Mouse (Mus musculus): Measurements from ENCODE around the gene Hoxa6. TPM values are rescaled to one million over a fixed set of nuclear protein-coding genes. Genes with fewer than 3 reads are reported as not detected.

The Hoxa6 gene
- polyA plus RNA-seq, 1 experiment from 2014 or later: 34.7 TPM

GRCm38 (mm10) chr6:52223939-52224760 lies 15.6 kb upstream of the Hoxa6 start:
- Histone ChIP-seq H3K4me3 (peak overlapping the region; percentile 82), H3K9me3 (no peaks in the 10 kb centered on the region), H3K27me3 (replicated peaks) (peaks cover 12% of the 10 kb centered on the region; the same call in 1 of the 2 replicates), H3K4me2 (replicated peaks) (peak overlapping the region; percentile 99), H3K4me1 (peaks cover 20% of the 10 kb centered on the region), H3K9ac (peak overlapping the region; percentile 100), H3K27ac (peak overlapping the region; percentile 90), H3K36me3 (no peaks in the 10 kb centered on the region)
- ATAC-seq (ENCODE audit: low FRiP score, low read depth): no peak
- 1% methylated on average over 24 of the region's 24 CpGs for WGBS

DNA sequence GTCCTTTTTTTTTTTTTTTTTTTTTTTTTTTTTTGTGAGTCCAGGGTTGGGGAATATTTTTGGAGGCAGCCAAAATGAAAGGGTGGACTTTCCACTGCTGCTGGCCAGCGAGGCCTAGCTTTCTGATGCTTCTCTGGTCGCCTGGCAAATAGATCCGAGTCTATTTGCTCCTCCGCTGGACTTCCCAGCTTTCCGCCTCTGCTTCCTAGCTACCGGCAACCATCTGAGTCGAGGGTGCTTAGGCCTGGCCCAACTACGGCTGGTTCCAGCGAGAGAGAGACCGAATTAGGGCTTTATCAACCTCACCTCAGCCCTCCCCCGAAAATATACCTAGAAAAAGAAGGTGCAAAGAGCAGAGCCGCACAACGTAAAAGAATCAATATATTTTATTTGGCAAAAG lies 14.2 kb upstream of the Hoxa6 start:
- peak overlapping the region; percentile 99 for H3K4me2 ChIP-seq (replicated peaks)
- ATAC-seq (ENCODE audit: low FRiP score, low read depth): no peak

GRCm38 (mm10) chr6:52221993-52222685 lies 13.6 kb upstream of the Hoxa6 start:
- Histone ChIP-seq H3K27ac (peak overlapping the region; percentile 99), H3K36me3 (no peaks in the 10 kb centered on the region), H3K4me2 (replicated peaks) (peak overlapping the region; percentile 99), H3K4me3 (peak overlapping the region; percentile 82), H3K9me3 (no peaks in the 10 kb centered on the region), H3K9ac (peak overlapping the region; percentile 100), H3K27me3 (replicated peaks) (peaks cover 12% of the 10 kb centered on the region; the same call in 1 of the 2 replicates), H3K4me1 (peaks cover 34% of the 10 kb centered on the region)
- WGBS: 2% methylated on average over 21 of the region's 21 CpGs
- ATAC-seq (ENCODE audit: low FRiP score, low read depth): peak; percentile 31

More for the DNA sequence above, 14.2 kb upstream of the Hoxa6 start:
- Histone ChIP-seq H3K27ac (peak overlapping the region; percentile 99), H3K4me1 (peaks cover 32% of the 10 kb centered on the region), H3K4me3 (peak overlapping the region; percentile 82), H3K9ac (peak overlapping the region; percentile 100), H3K36me3 (no peaks in the 10 kb centered on the region), H3K27me3 (replicated peaks) (peaks cover 12% of the 10 kb centered on the region; the same call in 1 of the 2 replicates), H3K9me3 (no peaks in the 10 kb centered on the region)
- WGBS: 6% methylated on average over 13 of the region's 13 CpGs

- no peaks in the 10 kb centered on the region for H3K9me3 ChIP-seq
- peaks cover 33% of the 10 kb centered on the region for H3K4me1 ChIP-seq
- peak within 1 kb of the TSS; percentile 99 for H3K27ac ChIP-seq
- peak; percentile 55 for ATAC-seq (ENCODE audit: low FRiP score, low read depth)
- H3K4me2 ChIP-seq (replicated peaks): peak within 1 kb of the TSS; percentile 99
- peaks cover 9% of the 10 kb centered on the region; the same call in 1 of the 2 replicates for H3K27me3 ChIP-seq (replicated peaks)
- H3K9ac ChIP-seq: peak within 1 kb of the TSS; percentile 100
- no peaks in the 10 kb centered on the region for H3K36me3 ChIP-seq
- peak within 1 kb of the TSS; percentile 82 for H3K4me3 ChIP-seq
- under 1% methylated on average over 46 of the region's 46 CpGs for WGBS
Observed at GRCm38 (mm10) chr6:52221337-52221992, 12.9 kb upstream of the Hoxa6 start, which contains the start of gene Hoxa7. Gene Hoxa7 (minus strand): TSS chr6:52221854.

GRCm38 (mm10) chr6:52220865-52221310 lies 12.4 kb upstream of the Hoxa6 start:
- WGBS: under 1% methylated on average over 12 of the region's 12 CpGs
- H3K36me3 ChIP-seq: no peaks in the 10 kb centered on the region
- peak overlapping the region; percentile 82 for H3K4me3 ChIP-seq
- peaks cover 8% of the 10 kb centered on the region; the same call in 1 of the 2 replicates for H3K27me3 ChIP-seq (replicated peaks)
- no peaks in the 10 kb centered on the region for H3K9me3 ChIP-seq
- peak overlapping the region; percentile 99 for H3K27ac ChIP-seq
- peaks cover 33% of the 10 kb centered on the region for H3K4me1 ChIP-seq
- peak overlapping the region; percentile 100 for H3K9ac ChIP-seq
- peak overlapping the region; percentile 99 for H3K4me2 ChIP-seq (replicated peaks)
- no peak for ATAC-seq (ENCODE audit: low FRiP score, low read depth)

GRCm38 (mm10) chr6:52220003-52220864 lies 11.7 kb upstream of the Hoxa6 start:
- no peak for ATAC-seq (ENCODE audit: low FRiP score, low read depth)
- peaks cover 34% of the 10 kb centered on the region for H3K4me1 ChIP-seq
- H3K27me3 ChIP-seq (replicated peaks): 0 out of 2 replicates have a peak, but pooled peaks cover under 1% of the 10 kb centered on the region
- H3K27ac ChIP-seq: peak overlapping the region; percentile 99
- WGBS: 4% methylated on average over 32 of the region's 32 CpGs
- peak overlapping the region; percentile 99 for H3K4me2 ChIP-seq (replicated peaks)
- H3K4me3 ChIP-seq: peak overlapping the region; percentile 82
- no peaks in the 10 kb centered on the region for H3K36me3 ChIP-seq
- peak overlapping the region; percentile 100 for H3K9ac ChIP-seq
- H3K9me3 ChIP-seq: no peaks in the 10 kb centered on the region

DNA sequence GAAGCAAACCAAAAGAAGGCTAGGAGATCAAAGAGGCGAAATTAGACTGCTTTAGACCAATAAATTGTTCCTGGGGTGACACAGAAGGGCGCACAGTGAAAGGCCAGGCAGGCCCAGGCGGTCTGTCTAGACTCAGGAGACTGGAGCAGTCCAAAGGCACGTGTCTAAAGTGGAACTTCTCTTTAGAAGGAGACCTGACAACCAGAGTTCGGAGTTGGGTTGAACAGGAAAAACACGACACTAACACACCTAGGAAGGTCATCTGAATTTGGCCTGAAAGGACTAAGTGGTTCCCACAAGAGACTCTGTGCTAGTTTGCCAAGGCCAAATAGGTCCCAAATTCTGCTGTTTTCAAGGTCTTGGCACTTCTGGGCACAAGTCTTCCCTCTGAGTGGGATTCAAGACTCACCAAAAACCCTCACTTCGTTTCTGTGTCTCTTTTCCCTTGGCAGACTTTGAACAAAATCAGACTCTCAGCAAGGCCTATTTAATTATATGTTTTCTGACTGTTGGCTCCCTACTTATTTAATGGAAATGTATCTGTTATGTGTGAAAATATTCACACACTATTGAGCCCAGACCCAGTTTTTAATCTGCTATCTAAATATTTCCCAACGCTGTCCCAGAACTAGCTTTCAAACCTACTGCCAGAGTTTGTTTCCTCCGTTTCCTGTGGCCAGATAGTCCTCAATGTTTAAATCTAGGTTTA lies 10.9 kb upstream of the Hoxa6 start:
- Histone ChIP-seq H3K4me1 (peaks cover 42% of the 10 kb centered on the region), H3K9ac (peak overlapping the region; percentile 100), H3K9me3 (no peaks in the 10 kb centered on the region), H3K27ac (peak overlapping the region; percentile 99; the same call in 1 of the 2 replicates), H3K27me3 (replicated peaks) (no peaks in the 10 kb centered on the region), H3K36me3 (no peaks in the 10 kb centered on the region), H3K4me2 (replicated peaks) (peak overlapping the region; percentile 99), H3K4me3 (peak overlapping the region; percentile 82)
- WGBS: 11% methylated on average over 9 of the region's 9 CpGs
- ATAC-seq (ENCODE audit: low FRiP score, low read depth): no peak

GRCm38 (mm10) chr6:52218643-52219215 lies 10.2 kb upstream of the Hoxa6 start:
- 3% methylated on average over 14 of the region's 14 CpGs for WGBS
- H3K27ac ChIP-seq: peak overlapping the region; percentile 99
- H3K27me3 ChIP-seq (replicated peaks): no peaks in the 10 kb centered on the region
- H3K4me2 ChIP-seq (replicated peaks): peak overlapping the region; percentile 99
- H3K9ac ChIP-seq: peak overlapping the region; percentile 100
- H3K4me3 ChIP-seq: peak overlapping the region; percentile 82
- peaks cover 46% of the 10 kb centered on the region for H3K4me1 ChIP-seq
- H3K36me3 ChIP-seq: no peaks in the 10 kb centered on the region
- no peaks in the 10 kb centered on the region for H3K9me3 ChIP-seq
- ATAC-seq (ENCODE audit: low FRiP score, low read depth): no peak

GRCm38 (mm10) chr6:52217895-52218642 lies 9.5 kb upstream of the Hoxa6 start:
- WGBS: 2% methylated on average over 23 of the region's 23 CpGs
- Histone ChIP-seq H3K36me3 (no peaks in the 10 kb centered on the region), H3K4me2 (replicated peaks) (peak overlapping the region; percentile 99), H3K4me3 (peak overlapping the region; percentile 82), H3K27ac (peak overlapping the region; percentile 99), H3K4me1 (peaks cover 46% of the 10 kb centered on the region), H3K9me3 (no peaks in the 10 kb centered on the region), H3K27me3 (replicated peaks) (no peaks in the 10 kb centered on the region), H3K9ac (peak overlapping the region; percentile 100)
- ATAC-seq (ENCODE audit: low FRiP score, low read depth): no peak

GRCm38 (mm10) chr6:52217459-52217768 lies 8.9 kb upstream of the Hoxa6 start:
- peak overlapping the region; percentile 99 for H3K27ac ChIP-seq
- WGBS: under 1% methylated on average over 25 of the region's 25 CpGs

More at GRCm38 (mm10) chr6:52217459-52217768, 8.9 kb upstream of the Hoxa6 start:
- Histone ChIP-seq H3K9me3 (no peaks in the 10 kb centered on the region), H3K4me1 (peaks cover 46% of the 10 kb centered on the region), H3K4me3 (peak overlapping the region; percentile 82), H3K9ac (peak overlapping the region; percentile 100), H3K27me3 (replicated peaks) (no peaks in the 10 kb centered on the region), H3K4me2 (replicated peaks) (peak overlapping the region; percentile 99), H3K36me3 (no peaks in the 10 kb centered on the region)
- ATAC-seq (ENCODE audit: low FRiP score, low read depth): peak; percentile 65
